Comparison of ENCODE assay signal across 23 mouse cellular contexts in the genomic region with DNA sequence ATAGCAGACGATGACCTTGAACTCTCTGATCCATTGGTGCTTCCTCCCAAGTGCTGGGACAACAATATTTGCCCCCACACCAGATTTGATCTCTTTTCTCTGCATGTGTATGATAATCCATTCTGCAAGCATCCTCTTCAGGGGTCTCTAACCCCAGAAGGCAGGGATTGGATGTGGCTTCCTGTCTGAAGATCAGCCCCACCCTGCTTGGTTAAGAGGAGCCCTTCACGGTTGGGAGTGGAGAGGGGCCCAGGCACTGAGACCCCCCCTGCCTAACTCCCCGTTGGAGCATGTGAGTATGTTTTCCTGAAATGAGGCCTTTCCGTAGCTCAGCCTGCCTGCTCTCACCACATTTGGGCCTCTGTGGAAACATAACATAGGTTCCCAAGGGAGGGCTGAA.
"Had no signal": no experiment of that assay in that cellular context is flagged by ENCODE, and none has a peak within 500 bp of the region (broad histone marks: within the 10 kb centered on the region; RNA-seq: fewer than 3 reads in every experiment).

No protein-coding gene starts in this region.

- H3K4me1 ChIP-seq: heart, embryonic 13.5 days; heart, embryonic 15.5 days; hindbrain, embryonic 15.5 days; intestine, embryonic 15.5 days had no signal

- H3K9me3 ChIP-seq: heart, embryonic 13.5 days; heart, embryonic 15.5 days; hindbrain, embryonic 13.5 days; hindbrain, embryonic 15.5 days; intestine, embryonic 15.5 days; limb, embryonic 10.5 days; limb, embryonic 12.5 days had no signal

- H3K36me3 ChIP-seq: heart, embryonic 13.5 days; heart, embryonic 15.5 days; hindbrain, embryonic 13.5 days; hindbrain, embryonic 15.5 days; intestine, embryonic 15.5 days; limb, embryonic 10.5 days; limb, embryonic 12.5 days had no signal

- H3K4me2 ChIP-seq: heart, embryonic 11.5 days; heart, embryonic 13.5 days; heart, embryonic 15.5 days; hindbrain, embryonic 13.5 days; hindbrain, embryonic 15.5 days; intestine, embryonic 15.5 days; limb, embryonic 12.5 days had no signal

- H3K9ac ChIP-seq: heart, embryonic 13.5 days; heart, embryonic 15.5 days; hindbrain, embryonic 13.5 days; hindbrain, embryonic 15.5 days; intestine, embryonic 15.5 days; limb, embryonic 12.5 days had no signal

- DNase-seq: gastrocnemius, postnatal 14 days; gastrocnemius, postnatal 36 days; heart, adult 11 months; heart, adult 2 months; heart, postnatal 14 days; heart, postnatal 36 days; kidney, adult 18-20 months; kidney, adult 8-10 months; kidney, postnatal 10 days; kidney, postnatal 25 days; kidney, postnatal 4 days had no signal

- H3K27me3 ChIP-seq: hindbrain, embryonic 15.5 days; intestine, embryonic 15.5 days had no signal

- H3K27ac ChIP-seq: heart, adult 2 months; heart, embryonic 13.5 days; heart, embryonic 15.5 days; hindbrain, embryonic 13.5 days; hindbrain, embryonic 15.5 days; intestine, embryonic 15.5 days; layer of hippocampus, adult 2 months; left cerebral cortex, adult 2 months; limb, embryonic 10.5 days; limb, embryonic 12.5 days had no signal

- ATAC-seq: inflammation-experienced regulatory T-cells, adult 6 months; intestine, embryonic 15.5 days; intestine, postnatal 0 days had no signal

- H3K4me3 ChIP-seq: heart, adult 2 months; heart, embryonic 13.5 days; heart, embryonic 15.5 days; hindbrain, embryonic 13.5 days; hindbrain, embryonic 15.5 days; intestine, embryonic 15.5 days; layer of hippocampus, adult 2 months; left cerebral cortex, adult 2 months; limb, embryonic 10.5 days; limb, embryonic 12.5 days had no signal
